Mouse (Mus musculus): ENCODE measurements around the gene Clp1. TPM values are rescaled to one million over a fixed set of nuclear protein-coding genes. Genes with fewer than 3 reads are reported as not detected.

Gene Clp1
- polyA plus RNA-seq, 2 experiments = 19.5 to 30.9 TPM

- Histone ChIP-seq H3K4me2 (replicated peaks; ENCODE audit: low read depth, low read length, severe bottlenecking) (peak overlapping the region; percentile 86), H3K9ac (ENCODE audit: low read depth, low read length, severe bottlenecking) (peak overlapping the region; percentile 99), H3K4me1 (ENCODE audit: control insufficient read depth, insufficient read depth, low read length) (peaks cover 28% of the 10 kb centered on the region), H3K27me3 (ENCODE audit: control insufficient read depth, insufficient read depth, low read length) (no peaks in the 10 kb centered on the region), H3K36me3 (ENCODE audit: control insufficient read depth, insufficient read depth, low read length) (peaks cover 19% of the 10 kb centered on the region), H3K4me3 (replicated peaks; ENCODE audit: low read length) (peak overlapping the region; percentile 94), H3K27ac (replicated peaks; ENCODE audit: low read depth, low read length) (peak overlapping the region; percentile 100), H3K9me3 (ENCODE audit: control insufficient read depth, low read length) (no peaks in the 10 kb centered on the region)
- DNase-seq (ENCODE audit: low spot score) (peak; percentile 54), ATAC-seq (ENCODE audit: low FRiP score, low read depth) (peak; percentile 19; the same call in 1 of the 2 replicates)
- no peak for TF ChIP-seq POLR2A (IDR thresholded peaks at IDR 0.05; ENCODE audit: borderline replicate concordance, extremely low read depth, insufficient read depth, insufficient read length)
- WGBS = 0% methylated on average over 10 of the region's 10 CpGs
Measured at GRCm38 (mm10) chr2:84744126-84744525, 17.0 kb upstream of the Clp1 start.

GRCm38 (mm10) chr2:84743561-84743960 lies 16.4 kb upstream of the Clp1 start, which contains the start of gene Gm19426:
Gene Gm19426, minus strand, starts transcription at chr2:84743655.
- WGBS = 1% methylated on average over 25 of the region's 25 CpGs
- H3K4me1 ChIP-seq (ENCODE audit: control insufficient read depth, insufficient read depth, low read length) = peaks cover 34% of the 10 kb centered on the region
- TF ChIP-seq POLR2A (IDR thresholded peaks at IDR 0.05; ENCODE audit: borderline replicate concordance, extremely low read depth, insufficient read depth, insufficient read length) = peak; percentile 89; the same call in 1 of the 2 replicates
- DNase-seq (ENCODE audit: low spot score) (peak; percentile 98), ATAC-seq (ENCODE audit: low FRiP score, low read depth) (peak; percentile 93)
- H3K36me3 ChIP-seq (ENCODE audit: control insufficient read depth, insufficient read depth, low read length) = peaks cover 19% of the 10 kb centered on the region
- peak within 1 kb of the TSS; percentile 94 for H3K4me3 ChIP-seq (replicated peaks; ENCODE audit: low read length)
- no peaks in the 10 kb centered on the region for H3K27me3 ChIP-seq (ENCODE audit: control insufficient read depth, insufficient read depth, low read length)
- peak within 1 kb of the TSS; percentile 99 for H3K9ac ChIP-seq (ENCODE audit: low read depth, low read length, severe bottlenecking)
- peak within 1 kb of the TSS; percentile 100 for H3K27ac ChIP-seq (replicated peaks; ENCODE audit: low read depth, low read length)
- H3K9me3 ChIP-seq (ENCODE audit: control insufficient read depth, low read length) = no peaks in the 10 kb centered on the region
- peak within 1 kb of the TSS; percentile 86 for H3K4me2 ChIP-seq (replicated peaks; ENCODE audit: low read depth, low read length, severe bottlenecking)

DNA sequence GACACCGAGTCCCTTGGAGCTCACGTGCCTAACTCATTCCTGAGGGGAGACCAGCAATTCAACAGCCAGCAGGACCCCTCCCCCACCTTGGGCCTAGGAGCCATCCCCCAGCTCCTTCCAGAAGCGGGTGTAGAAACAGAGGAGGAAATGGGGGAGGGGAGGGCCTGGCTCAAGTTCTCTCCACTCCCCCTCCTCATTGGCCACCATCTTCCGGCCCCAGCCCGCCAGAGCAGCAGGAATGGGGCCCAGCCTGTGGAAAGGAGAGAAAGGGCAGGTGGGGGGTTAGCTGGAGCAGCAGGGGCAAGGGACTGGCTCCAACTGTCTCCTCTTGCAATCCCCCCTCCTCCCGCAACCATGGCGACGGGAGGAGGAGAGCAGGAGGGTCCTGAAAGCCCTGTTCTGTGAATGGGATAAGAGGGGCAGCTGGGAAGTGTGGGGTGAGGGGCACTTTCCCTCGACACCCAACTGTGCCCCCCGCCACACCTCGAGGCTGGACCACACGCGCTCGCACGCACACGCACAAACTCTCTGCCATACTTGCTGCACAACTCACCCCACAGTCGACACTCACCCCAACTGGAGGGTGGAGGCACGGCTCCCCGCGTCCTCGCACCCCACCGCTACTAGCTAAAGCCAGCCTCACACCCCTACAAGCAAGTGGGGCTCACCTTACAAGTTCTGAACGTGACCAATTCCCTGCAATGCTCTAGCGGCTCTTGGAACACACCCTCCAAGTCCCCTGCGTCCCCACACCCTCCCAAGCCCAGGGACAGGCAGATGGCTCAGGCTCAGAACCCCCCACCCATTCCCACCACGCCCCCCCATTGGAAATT lies 15.5 kb upstream of the Clp1 start:
- Histone ChIP-seq H3K4me2 (replicated peaks; ENCODE audit: low read depth, low read length, severe bottlenecking) (peak overlapping the region; percentile 86), H3K9me3 (ENCODE audit: control insufficient read depth, low read length) (no peaks in the 10 kb centered on the region), H3K9ac (ENCODE audit: low read depth, low read length, severe bottlenecking) (peak overlapping the region; percentile 99), H3K36me3 (ENCODE audit: control insufficient read depth, insufficient read depth, low read length) (peaks cover 19% of the 10 kb centered on the region), H3K4me1 (ENCODE audit: control insufficient read depth, insufficient read depth, low read length) (peaks cover 42% of the 10 kb centered on the region), H3K27ac (replicated peaks; ENCODE audit: low read depth, low read length) (peak overlapping the region; percentile 100), H3K4me3 (replicated peaks; ENCODE audit: low read length) (peak overlapping the region; percentile 94), H3K27me3 (ENCODE audit: control insufficient read depth, insufficient read depth, low read length) (no peaks in the 10 kb centered on the region)
- WGBS = under 1% methylated on average over 25 of the region's 26 CpGs
- peak; percentile 92 for DNase-seq (ENCODE audit: low spot score)
- peak; percentile 64 for ATAC-seq (ENCODE audit: low FRiP score, low read depth)
- TF ChIP-seq POLR2A (IDR thresholded peaks at IDR 0.05; ENCODE audit: borderline replicate concordance, extremely low read depth, insufficient read depth, insufficient read length) = 0 out of 2 replicates have a peak, but pooled peaks have one; percentile 73

GRCm38 (mm10) chr2:84741841-84742450 lies 14.8 kb upstream of the Clp1 start:
- Histone ChIP-seq H3K9me3 (ENCODE audit: control insufficient read depth, low read length) (no peaks in the 10 kb centered on the region), H3K36me3 (ENCODE audit: control insufficient read depth, insufficient read depth, low read length) (peaks cover 19% of the 10 kb centered on the region), H3K4me3 (replicated peaks; ENCODE audit: low read length) (peak overlapping the region; percentile 94), H3K4me1 (ENCODE audit: control insufficient read depth, insufficient read depth, low read length) (peaks cover 49% of the 10 kb centered on the region), H3K27ac (replicated peaks; ENCODE audit: low read depth, low read length) (peak overlapping the region; percentile 100), H3K9ac (ENCODE audit: low read depth, low read length, severe bottlenecking) (peak overlapping the region; percentile 99), H3K27me3 (ENCODE audit: control insufficient read depth, insufficient read depth, low read length) (no peaks in the 10 kb centered on the region), H3K4me2 (replicated peaks; ENCODE audit: low read depth, low read length, severe bottlenecking) (peak overlapping the region; percentile 86)
- WGBS = 1% methylated on average over 5 of the region's 5 CpGs
- DNase-seq (ENCODE audit: low spot score) (no peak), ATAC-seq (ENCODE audit: low FRiP score, low read depth) (no peak)
- no peak for TF ChIP-seq POLR2A (IDR thresholded peaks at IDR 0.05; ENCODE audit: borderline replicate concordance, extremely low read depth, insufficient read depth, insufficient read length)

GRCm38 (mm10) chr2:84740608-84741333 lies 13.6 kb upstream of the Clp1 start:
- Histone ChIP-seq H3K36me3 (ENCODE audit: control insufficient read depth, insufficient read depth, low read length) (peaks cover 19% of the 10 kb centered on the region), H3K4me3 (replicated peaks; ENCODE audit: low read length) (peak overlapping the region; percentile 94; the same call in 1 of the 2 replicates), H3K9me3 (ENCODE audit: control insufficient read depth, low read length) (no peaks in the 10 kb centered on the region), H3K27me3 (ENCODE audit: control insufficient read depth, insufficient read depth, low read length) (no peaks in the 10 kb centered on the region), H3K4me1 (ENCODE audit: control insufficient read depth, insufficient read depth, low read length) (peaks cover 58% of the 10 kb centered on the region), H3K27ac (replicated peaks; ENCODE audit: low read depth, low read length) (peak overlapping the region; percentile 100; the same call in 1 of the 2 replicates), H3K9ac (ENCODE audit: low read depth, low read length, severe bottlenecking) (no peak overlapping the region), H3K4me2 (replicated peaks; ENCODE audit: low read depth, low read length, severe bottlenecking) (peak overlapping the region; percentile 86)
- WGBS = 80% methylated on average over 15 of the region's 15 CpGs
- DNase-seq (ENCODE audit: low spot score) = no peak
- no peak for ATAC-seq (ENCODE audit: low FRiP score, low read depth)
- TF ChIP-seq POLR2A (IDR thresholded peaks at IDR 0.05; ENCODE audit: borderline replicate concordance, extremely low read depth, insufficient read depth, insufficient read length) = no peak

Measured in limb, embryonic 14.5 days (tissue).